Mouse (Mus musculus) liver, embryonic 14.5 days (tissue): ENCODE results near the gene Dhx29.

ENCODE experiments used
- CTCF ChIP-seq: IDR thresholded peaks from 2 replicates; pipeline ENCODE4 v1.5.1; 2016; ENCODE audit warnings: antibody characterized with exemption, low read depth, control low read depth
- EP300 ChIP-seq: IDR thresholded peaks from 2 replicates; pipeline ENCODE4 v1.6.1; 2016; ENCODE audit warnings: antibody characterized with exemption, low read depth

- TF ChIP-seq CTCF (no peak), EP300 (no peak)
Measured at GRCm38 (mm10) chr13:113000090-113000489, 72.8 kb downstream of the Dhx29 start.
